Mouse (Mus musculus) hindbrain, embryonic 14.5 days (tissue): ENCODE results near the gene Rplp2. TPM values are rescaled to one million over a fixed set of nuclear protein-coding genes. Genes with fewer than 3 reads are reported as not detected.

Experiments
- ATAC-seq: fragments of 200-750 bp; cut with Nextera tagmentation; 2 replicates; pipeline ENCODE4 v1.8.0; 2017; ENCODE audit warnings: moderate number of reproducible peaks, mild to moderate bottlenecking, moderate TSS enrichment, moderate library complexity; ENCODE audit not compliant: low FRiP score
- DNase-seq: peaks from one replicate; pipeline ENCODE4 v3.0.0-alpha.2; 2015; ENCODE audit warnings: low spot score
- H3K27ac ChIP-seq: fragments of 300-500 bp; sonication (generic); 2 replicates; pipeline ENCODE4 v1.5.1; 2014; ENCODE audit warnings: mild to moderate bottlenecking, moderate library complexity
- H3K27me3 ChIP-seq: fragments of 300-500 bp; sonication (generic); 2 replicates; pipeline ENCODE4 v1.6.1; 2014; ENCODE audit warnings: mild to moderate bottlenecking, low read length, mixed read lengths; ENCODE audit not compliant: control insufficient read depth, insufficient read depth
- H3K36me3 ChIP-seq: fragments of 300-500 bp; sonication (generic); replicated peaks from 2 replicates; pipeline ENCODE4 v1.6.1; 2014; ENCODE audit not compliant: control insufficient read depth, insufficient read depth
- H3K4me1 ChIP-seq: fragments of 300-500 bp; sonication (generic); replicated peaks from 2 replicates; pipeline ENCODE4 v1.6.1; 2014; ENCODE audit warnings: antibody characterized with exemption, low read length, mixed read lengths; ENCODE audit not compliant: control insufficient read depth, insufficient read depth
- H3K4me2 ChIP-seq: fragments of 300-500 bp; sonication (generic); replicated peaks from 2 replicates; pipeline ENCODE4 v1.6.1; 2014; ENCODE audit warnings: mild to moderate bottlenecking, moderate library complexity
- H3K4me3 ChIP-seq: fragments of 300-500 bp; sonication (generic); replicated peaks from 2 replicates; pipeline ENCODE4 v1.5.1; 2014; ENCODE audit warnings: mild to moderate bottlenecking, low read length
- H3K9ac ChIP-seq: fragments of 300-500 bp; sonication (generic); 2 replicates; pipeline ENCODE4 v1.6.1; 2014
- H3K9me3 ChIP-seq: fragments of 300-500 bp; sonication (generic); 2 replicates; pipeline ENCODE4 v1.6.1; 2016; ENCODE audit warnings: low read length; ENCODE audit not compliant: control insufficient read depth
- WGBS: fragments of 180-500 bp; shearing (Covaris S2); extraction: QIAGEN DNeasy Blood & Tissue Kit; methylation state at CpG from one replicate; pipeline ENCODE4 v1.1.7; 2014; 5-methylcytosine and 5-hydroxymethylcytosine counted together
- polyA plus RNA-seq: library from polyadenylated mRNA; unstranded; fragments of >200 nt; fragmentation: Nextera tagmentation; extraction: Ambion mirVana; gene quantifications from 2 replicates; pipeline ENCODE4 v1.2.1, GENCODE M21; 2014

The Rplp2 gene
- polyA plus RNA-seq, 1 experiment from 2014 or later = 782 TPM

DNA sequence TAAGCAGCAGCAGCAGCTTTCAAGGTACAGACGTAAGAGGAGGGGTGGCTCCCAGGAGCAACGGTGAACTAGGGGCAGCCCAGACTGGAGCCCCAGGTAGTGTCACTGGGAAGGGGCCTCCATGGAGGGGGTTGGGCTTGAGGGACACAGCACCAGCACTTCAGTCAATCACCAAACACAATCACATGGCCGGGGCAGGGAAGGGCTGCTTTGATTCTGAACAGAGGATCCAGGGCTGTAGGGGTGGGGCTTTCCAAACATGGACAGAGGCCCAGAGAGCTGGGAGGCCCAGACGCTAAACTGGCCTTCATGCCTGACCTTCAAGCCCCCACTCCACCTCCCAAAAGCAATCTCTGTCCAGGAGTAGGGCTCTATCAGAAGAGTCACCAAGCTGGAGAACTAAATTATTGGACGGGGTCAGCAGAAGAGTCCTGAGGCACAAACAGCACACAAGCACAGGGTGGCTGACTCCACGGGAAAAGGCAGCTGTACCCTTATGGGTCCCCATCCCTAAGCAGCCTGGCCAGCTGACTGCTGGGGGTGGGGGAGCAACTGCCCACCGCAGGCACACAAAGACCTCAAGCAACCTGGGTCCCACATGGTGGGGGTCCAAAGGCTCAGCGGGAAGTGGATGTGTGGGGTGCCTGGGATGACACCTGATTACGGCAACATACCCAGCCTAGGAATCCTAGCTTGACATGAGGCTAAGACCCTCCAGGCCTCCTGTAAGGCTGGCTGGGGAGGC, 17.2 kb upstream of the Rplp2 start:
- H3K4me3 ChIP-seq = peak overlapping the region; percentile 58
- H3K4me2 ChIP-seq = peak overlapping the region; percentile 92
- no peak overlapping the region for H3K9ac ChIP-seq
- no peaks in the 10 kb centered on the region for H3K27me3 ChIP-seq
- H3K36me3 ChIP-seq = peaks cover 52% of the 10 kb centered on the region
- H3K27ac ChIP-seq = peak overlapping the region; percentile 80; the same call in 1 of the 2 replicates
- H3K9me3 ChIP-seq = no peaks in the 10 kb centered on the region
- 65% methylated on average over 9 of the region's 9 CpGs for WGBS
- ATAC-seq (no peak), DNase-seq (no peak)
- peaks cover 23% of the 10 kb centered on the region for H3K4me1 ChIP-seq

DNA sequence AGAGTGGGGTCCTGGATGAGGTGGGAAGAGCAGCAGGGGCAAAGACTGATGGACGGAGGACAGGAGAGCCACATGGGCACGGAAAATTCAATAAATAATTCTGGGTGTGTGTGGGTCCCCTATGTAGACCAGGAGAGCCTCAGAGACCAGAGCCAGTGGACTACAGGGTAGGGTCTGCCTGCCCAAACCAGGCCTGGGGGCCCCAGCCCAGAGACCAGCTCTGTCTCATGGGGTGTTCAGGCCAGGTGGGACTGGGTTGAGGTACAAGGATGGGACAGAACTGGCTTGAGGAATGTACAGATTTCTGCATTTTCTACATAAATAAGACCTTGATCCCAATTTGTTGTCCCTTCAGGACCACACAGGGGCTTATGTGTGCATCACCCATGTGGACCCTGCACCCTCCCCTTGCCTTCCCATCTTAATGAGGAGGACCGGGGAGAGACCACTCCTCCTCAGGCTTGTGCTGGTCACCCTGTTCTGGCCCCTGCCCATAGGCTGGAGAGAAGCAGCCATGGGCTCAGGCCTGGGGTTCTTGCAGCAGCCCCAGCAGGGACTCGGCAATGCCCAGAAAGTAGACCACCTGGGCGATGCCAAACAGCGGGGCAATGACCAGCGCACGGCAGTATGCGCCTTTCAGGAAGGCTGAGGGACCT, 16.5 kb upstream of the Rplp2 start:
- ATAC-seq = no peak
- H3K9me3 ChIP-seq = no peaks in the 10 kb centered on the region
- no peaks in the 10 kb centered on the region for H3K27me3 ChIP-seq
- DNase-seq = no peak
- WGBS = 95% methylated on average over 9 of the region's 9 CpGs
- H3K4me1 ChIP-seq = peaks cover 28% of the 10 kb centered on the region
- H3K4me2 ChIP-seq = no peak overlapping the region
- no peak overlapping the region for H3K9ac ChIP-seq
- peaks cover 52% of the 10 kb centered on the region for H3K36me3 ChIP-seq
- no peak overlapping the region for H3K27ac ChIP-seq
- H3K4me3 ChIP-seq = no peak overlapping the region

DNA sequence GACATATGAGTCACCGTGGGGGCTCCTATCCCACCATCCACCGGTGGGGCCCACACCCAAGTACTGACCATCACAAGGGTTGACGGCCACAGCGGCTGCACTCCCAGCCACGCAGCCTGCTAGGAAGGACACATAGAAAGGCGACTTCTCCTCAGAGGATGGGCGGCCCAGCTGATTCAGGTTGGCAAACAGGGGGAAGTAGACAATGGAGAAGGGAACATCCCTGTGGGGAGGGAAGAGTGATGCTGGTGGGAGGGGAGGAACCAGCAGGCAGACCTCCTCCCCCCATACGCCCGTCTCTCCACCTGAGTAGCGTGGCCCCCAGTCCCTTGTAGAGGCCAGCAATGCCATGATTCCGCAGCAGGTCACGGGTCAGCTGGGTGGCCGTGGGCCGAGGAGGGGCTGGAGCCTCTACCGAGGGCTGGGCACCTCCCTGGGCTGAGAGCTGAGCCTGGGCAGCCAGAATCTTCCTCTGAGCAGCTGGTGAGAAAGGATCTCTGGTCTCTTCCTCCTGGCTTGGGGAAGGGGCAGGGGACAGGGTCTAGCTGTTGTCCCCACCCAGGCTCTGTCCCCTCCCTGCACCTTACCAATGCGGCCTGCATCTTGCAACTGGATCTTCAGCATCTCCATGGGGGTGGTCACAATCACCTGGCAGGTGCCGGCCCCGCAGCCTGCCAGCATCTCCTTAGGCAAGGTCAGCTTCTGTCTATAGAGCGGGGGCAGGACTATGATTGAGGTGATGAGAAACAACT, 15.6 kb upstream of the Rplp2 start:
- no peak overlapping the region for H3K27ac ChIP-seq
- no peaks in the 10 kb centered on the region for H3K9me3 ChIP-seq
- peaks cover 37% of the 10 kb centered on the region for H3K4me1 ChIP-seq
- no peak for ATAC-seq
- H3K9ac ChIP-seq = no peak overlapping the region
- WGBS = 92% methylated on average over 19 of the region's 19 CpGs
- H3K36me3 ChIP-seq = peaks cover 47% of the 10 kb centered on the region
- DNase-seq = no peak
- H3K27me3 ChIP-seq = no peaks in the 10 kb centered on the region
- H3K4me3 ChIP-seq = no peak overlapping the region
- no peak overlapping the region for H3K4me2 ChIP-seq

DNA sequence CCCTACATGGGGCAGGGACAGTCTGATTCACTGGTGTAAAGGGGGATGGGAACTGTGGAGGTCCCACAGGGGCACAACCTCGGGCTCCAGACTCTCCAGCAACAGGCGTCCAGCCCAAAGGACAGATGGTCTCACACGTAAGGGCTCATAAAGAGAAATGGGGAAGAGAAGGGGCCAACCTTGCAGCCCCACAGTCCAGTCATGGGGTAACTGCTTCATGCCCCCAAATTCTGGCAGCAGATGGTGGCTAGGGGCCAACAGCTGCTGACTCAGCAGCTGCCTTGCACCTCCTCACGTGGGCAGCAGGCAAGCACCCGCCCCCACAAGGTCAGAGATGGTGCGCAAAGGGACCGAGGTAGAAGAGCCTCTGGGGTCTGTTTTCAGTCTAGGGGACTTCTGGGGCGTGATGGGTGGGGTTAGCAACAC, 15.0 kb upstream of the Rplp2 start:
- ATAC-seq (no peak), DNase-seq (no peak)
- Histone ChIP-seq H3K36me3 (peaks cover 42% of the 10 kb centered on the region), H3K9ac (no peak overlapping the region), H3K27ac (no peak overlapping the region), H3K4me1 (peaks cover 37% of the 10 kb centered on the region), H3K4me3 (no peak overlapping the region), H3K27me3 (no peaks in the 10 kb centered on the region), H3K9me3 (no peaks in the 10 kb centered on the region), H3K4me2 (no peak overlapping the region)
- 83% methylated on average over 8 of the region's 8 CpGs for WGBS

DNA sequence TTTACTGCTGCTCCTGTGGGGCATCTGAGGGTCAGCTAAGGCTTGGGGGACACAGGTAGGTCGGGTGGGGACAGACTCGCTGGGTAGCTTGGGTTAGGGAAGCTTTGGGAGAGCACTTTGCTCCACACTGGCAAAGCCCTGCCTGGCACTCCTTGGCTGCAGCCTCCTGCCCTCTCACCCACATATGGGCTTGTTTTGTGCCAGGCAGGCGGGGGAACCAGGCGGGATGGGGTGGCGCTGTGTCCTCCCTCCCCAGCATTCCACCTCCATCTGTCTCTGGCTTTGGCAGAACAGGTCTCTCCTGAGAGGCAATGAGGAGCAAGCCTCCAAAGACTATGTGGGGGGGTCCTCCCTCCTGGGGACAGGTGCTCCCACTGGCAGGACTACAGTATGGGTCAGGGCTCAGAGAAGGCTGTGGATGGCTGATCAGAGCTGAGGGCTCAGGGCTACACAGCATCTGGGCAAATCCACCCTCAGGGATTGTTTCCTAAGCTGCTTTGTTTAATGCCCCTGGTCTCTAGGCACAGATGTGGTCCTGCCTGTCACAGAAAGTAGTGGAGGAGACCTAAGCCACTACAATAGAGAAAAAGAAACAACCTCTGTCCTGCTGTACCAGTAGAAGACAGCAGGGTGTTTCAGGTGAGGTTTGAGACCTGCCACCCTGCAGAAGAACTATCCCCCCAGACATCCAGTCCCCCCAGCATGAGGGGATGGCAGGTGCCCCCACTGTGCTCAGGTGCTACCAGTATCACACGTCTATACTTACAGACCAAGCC, 14.2 kb upstream of the Rplp2 start:
- Histone ChIP-seq H3K9me3 (no peaks in the 10 kb centered on the region), H3K27ac (no peak overlapping the region), H3K4me1 (peaks cover 37% of the 10 kb centered on the region), H3K4me3 (peak overlapping the region; percentile 46; the same call in 1 of the 2 replicates), H3K36me3 (peaks cover 39% of the 10 kb centered on the region), H3K27me3 (no peaks in the 10 kb centered on the region), H3K4me2 (peak overlapping the region; percentile 90), H3K9ac (peak overlapping the region; percentile 70)
- ATAC-seq (no peak), DNase-seq (no peak)
- WGBS = 88% methylated on average over 6 of the region's 6 CpGs

DNA sequence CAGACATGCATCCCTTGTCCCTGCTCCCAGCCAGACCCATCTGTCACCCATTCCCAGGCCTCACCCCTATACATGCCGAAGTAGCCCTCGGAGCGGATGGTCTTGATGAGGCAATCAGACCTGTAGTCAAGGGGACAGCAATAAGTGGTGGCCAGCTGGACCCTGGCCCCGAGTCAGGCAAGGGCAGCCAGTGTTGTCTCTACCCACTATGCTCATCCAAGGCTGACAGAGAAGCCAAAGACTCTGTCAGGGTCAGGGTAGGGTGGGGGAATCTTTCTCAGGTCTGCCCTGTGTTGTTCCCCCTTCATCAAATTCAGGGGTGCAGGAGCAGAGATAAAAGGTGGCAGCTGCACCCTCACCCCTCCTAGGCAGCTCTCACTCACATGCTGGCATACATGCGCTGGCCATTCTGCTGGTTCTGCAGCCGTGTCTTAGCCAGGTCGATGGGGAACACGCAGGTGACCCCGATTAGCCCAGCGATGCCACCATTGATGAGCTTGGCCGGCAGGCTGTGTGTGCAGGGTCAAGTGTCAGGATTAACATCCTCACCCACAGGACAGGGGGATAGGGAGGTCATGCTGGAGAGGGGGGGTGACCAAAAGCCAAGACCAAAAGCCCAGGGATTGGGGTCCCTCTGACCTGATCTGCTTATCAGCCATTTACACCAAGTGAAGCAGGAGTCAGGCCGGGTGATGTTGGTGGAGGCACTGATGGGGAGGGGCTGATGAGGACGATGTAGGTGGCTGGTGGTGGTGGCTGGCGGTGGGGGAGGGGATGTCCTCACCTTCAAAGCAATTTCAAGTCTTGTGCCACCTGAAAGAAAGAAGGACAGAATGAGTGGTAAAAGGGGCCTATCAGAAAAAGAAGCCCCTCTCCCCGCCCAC, 13.4 kb upstream of the Rplp2 start:
- WGBS = 77% methylated on average over 15 of the region's 15 CpGs
- no peaks in the 10 kb centered on the region for H3K9me3 ChIP-seq
- H3K9ac ChIP-seq = peak overlapping the region; percentile 70
- H3K4me1 ChIP-seq = peaks cover 29% of the 10 kb centered on the region
- H3K4me2 ChIP-seq = peak overlapping the region; percentile 90
- peaks cover 39% of the 10 kb centered on the region for H3K36me3 ChIP-seq
- DNase-seq (no peak), ATAC-seq (no peak)
- H3K27ac ChIP-seq = peak overlapping the region; percentile 66; the same call in 1 of the 2 replicates
- no peaks in the 10 kb centered on the region for H3K27me3 ChIP-seq
- H3K4me3 ChIP-seq = peak overlapping the region; percentile 46

DNA sequence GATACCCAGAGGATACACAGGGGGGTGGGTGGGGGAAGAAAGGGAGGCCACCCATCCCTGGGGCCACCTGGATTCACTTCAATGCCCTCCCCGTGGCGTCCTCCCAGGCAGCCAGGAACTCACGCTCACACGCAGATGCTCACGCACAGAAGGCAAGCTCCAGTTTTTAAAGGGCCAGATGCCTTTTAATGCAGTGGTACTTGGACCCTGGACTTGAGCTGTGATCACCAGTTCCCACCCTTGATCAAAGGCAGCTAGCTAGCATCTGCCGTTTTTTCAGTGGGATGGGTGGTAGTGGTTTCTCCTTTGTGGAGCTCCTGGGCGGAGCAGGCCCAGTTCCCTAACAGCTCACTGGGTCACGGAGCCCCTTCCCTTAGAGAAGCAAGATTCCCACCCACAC, 12.7 kb upstream of the Rplp2 start:
- peak overlapping the region; percentile 90 for H3K4me2 ChIP-seq
- peaks cover 39% of the 10 kb centered on the region for H3K36me3 ChIP-seq
- no peaks in the 10 kb centered on the region for H3K27me3 ChIP-seq
- peaks cover 25% of the 10 kb centered on the region for H3K4me1 ChIP-seq
- H3K27ac ChIP-seq = peak overlapping the region; percentile 66
- H3K4me3 ChIP-seq = peak overlapping the region; percentile 46
- H3K9ac ChIP-seq = peak overlapping the region; percentile 70
- no peaks in the 10 kb centered on the region for H3K9me3 ChIP-seq
- DNase-seq (peak; percentile 71), ATAC-seq (peak; percentile 25; the same call in 1 of the 2 replicates)
- 12% methylated on average over 8 of the region's 8 CpGs for WGBS

DNA sequence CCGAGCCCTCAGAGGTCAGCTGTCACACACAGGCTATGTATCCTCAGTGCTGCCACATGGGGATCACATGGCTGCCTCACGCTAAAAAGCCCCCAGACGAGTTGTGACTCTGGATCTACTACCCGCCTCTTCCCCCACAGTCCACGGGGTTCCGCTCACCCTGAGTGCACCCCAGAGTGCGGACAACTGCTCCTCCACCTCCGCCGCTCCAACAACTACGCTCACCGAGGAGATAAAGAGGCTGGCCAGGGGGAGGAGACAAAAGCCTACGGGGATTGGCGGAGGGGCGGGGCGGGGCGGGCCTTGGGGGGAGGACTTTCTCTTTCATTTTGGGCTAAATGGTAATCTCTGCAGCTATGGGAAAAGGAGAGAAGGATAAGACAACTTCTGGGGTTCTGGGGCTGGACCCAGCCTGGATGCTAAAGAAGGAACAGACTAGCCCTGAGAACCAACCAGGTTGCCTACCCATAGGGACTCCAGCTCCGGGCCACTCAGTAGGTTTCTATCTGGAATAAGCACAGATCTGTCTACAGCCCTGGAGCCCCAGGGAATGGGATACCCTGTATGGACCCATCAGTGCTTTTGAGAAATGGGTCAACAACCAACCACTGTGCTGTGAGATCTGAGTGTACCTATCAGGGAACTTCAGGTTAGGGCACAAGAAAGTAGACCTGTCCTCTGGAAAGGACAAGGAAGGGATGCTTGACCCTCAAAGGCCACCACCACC, 11.9 kb upstream of the Rplp2 start:
- Histone ChIP-seq H3K27me3 (no peaks in the 10 kb centered on the region), H3K27ac (peak overlapping the region; percentile 66), H3K9ac (peak overlapping the region; percentile 70), H3K4me3 (peak overlapping the region; percentile 46), H3K36me3 (peaks cover 36% of the 10 kb centered on the region), H3K9me3 (no peaks in the 10 kb centered on the region), H3K4me2 (peak overlapping the region; percentile 90), H3K4me1 (peaks cover 25% of the 10 kb centered on the region)
- DNase-seq = no peak
- 4% methylated on average over 17 of the region's 17 CpGs for WGBS
- ATAC-seq = no peak
